Mouse (Mus musculus) brain, embryonic 14.5 days (tissue): Measurements from ENCODE around the gene Got1.

Experiments used
- CTCF ChIP-seq: fragments of 200-500 bp; IDR thresholded peaks from 2 replicates; pipeline ENCODE4 v1.5.1; 2012; ENCODE audit warnings: inconsistent platforms, mild to moderate bottlenecking, moderate library complexity, borderline replicate concordance; ENCODE audit not compliant: insufficient read depth, insufficient read length; ENCODE audit errors: extremely low read depth
- POLR2A ChIP-seq: fragments of 200-500 bp; IDR thresholded peaks from 2 replicates; pipeline ENCODE4 v1.6.1; 2012; ENCODE audit warnings: mild to moderate bottlenecking, inconsistent platforms, borderline replicate concordance; ENCODE audit not compliant: poor library complexity, insufficient read depth, insufficient read length, severe bottlenecking; ENCODE audit errors: extremely low read depth

- TF ChIP-seq POLR2A = no peak
- TF ChIP-seq CTCF = no peak
These were observed 63.9 kb downstream of the Got1 start for GRCm38 (mm10) chr19:43460481-43460880.
